Mouse (Mus musculus) gastrocnemius, postnatal 14 days (tissue): ENCODE measurements around the gene Gm28308. TPM values are rescaled to one million over a fixed set of nuclear protein-coding genes. Genes with fewer than 3 reads are reported as not detected.

Source experiments
- DNase-seq: peaks from one replicate; pipeline ENCODE4 v3.0.0; 2021; ENCODE audit warnings: mixed read lengths
- intact Hi-C: fragments of 180-260 bp; cut with DNase I; formaldehyde crosslinking; loops from one replicate; pipeline ENCODE4 v1.15.1; 2025; ENCODE audit warnings: low total_unique reads
- total RNA-seq, 2 experiments: library from RNA; stranded (reverse); gene quantifications; 2 replicates each; pipeline ENCODE4 v1.2.3; 2021

The Gm28308 gene
- total RNA-seq, 2 experiments from 2014 or later, result 0.51 TPM; not detected in 1

DNA sequence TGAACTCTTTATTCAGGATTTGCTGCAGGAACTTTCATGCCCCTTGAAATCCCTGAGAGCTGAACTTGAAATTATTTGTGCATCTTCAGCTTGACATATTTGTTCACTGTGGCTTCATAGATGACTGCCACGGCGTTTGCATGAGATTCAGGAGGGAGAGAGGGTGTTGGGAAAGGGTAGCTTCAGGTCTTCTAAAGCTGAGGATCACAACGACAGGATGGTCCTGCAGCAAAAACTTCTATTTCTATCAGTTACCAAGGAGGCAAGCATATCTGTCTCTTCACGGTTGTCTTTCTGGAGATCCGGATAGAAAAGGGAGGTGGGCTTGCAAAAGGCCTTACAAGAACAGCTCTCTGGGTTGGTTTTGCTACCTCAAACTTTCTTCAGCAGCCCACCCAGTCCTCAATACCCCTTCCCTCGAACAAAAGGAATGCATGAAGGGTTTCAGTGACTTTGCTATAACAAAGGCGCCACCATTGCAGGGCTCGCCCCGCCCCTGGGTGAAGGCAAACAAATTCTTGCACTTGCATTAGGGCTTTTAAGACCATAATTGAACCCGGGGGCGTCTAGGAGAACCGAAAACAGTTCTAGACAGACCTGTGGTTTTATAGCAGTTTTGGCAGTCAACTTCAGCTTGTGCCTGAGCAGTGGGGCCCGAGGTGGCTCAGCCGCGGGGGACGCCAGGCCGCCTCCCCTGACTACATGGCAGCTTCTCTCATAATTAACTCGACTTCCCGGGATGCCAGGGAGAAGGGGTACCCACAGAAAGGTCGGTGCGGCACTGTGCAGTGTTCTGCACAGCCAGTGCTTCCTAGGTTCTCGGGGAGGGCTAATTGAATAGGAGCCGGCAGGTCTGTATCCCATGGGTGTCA, 34.9 kb upstream of the Gm28308 start:
- DNase-seq, result peak; percentile 4
- intact Hi-C loops, result no loop called here

DNA sequence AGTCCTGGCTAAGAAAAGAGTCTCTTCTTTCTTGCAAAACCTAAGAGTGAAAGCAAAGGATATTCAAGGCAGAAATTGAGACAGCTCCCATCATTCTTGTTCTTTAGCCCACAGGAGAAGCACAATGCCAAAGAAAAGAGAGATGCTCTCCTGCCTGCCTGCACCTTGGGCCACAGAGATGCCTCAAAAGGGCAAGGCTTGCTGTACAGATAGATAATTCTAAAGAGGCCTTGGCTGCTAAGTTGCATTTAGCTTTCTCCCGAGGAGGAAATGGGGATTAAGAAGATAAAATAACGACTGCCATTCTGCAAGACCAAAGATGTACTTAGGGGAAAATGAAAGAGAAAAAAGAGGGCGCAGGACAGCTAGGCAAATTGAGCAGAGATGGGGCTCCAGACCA, 33.8 kb upstream of the Gm28308 start:
- DNase-seq, result no peak
- intact Hi-C loops, result no loop called here

GRCm38 (mm10) chr6:52246403-52246803, 33.3 kb upstream of the Gm28308 start:
- no peak for DNase-seq
- intact Hi-C loops, result no loop called here

DNA sequence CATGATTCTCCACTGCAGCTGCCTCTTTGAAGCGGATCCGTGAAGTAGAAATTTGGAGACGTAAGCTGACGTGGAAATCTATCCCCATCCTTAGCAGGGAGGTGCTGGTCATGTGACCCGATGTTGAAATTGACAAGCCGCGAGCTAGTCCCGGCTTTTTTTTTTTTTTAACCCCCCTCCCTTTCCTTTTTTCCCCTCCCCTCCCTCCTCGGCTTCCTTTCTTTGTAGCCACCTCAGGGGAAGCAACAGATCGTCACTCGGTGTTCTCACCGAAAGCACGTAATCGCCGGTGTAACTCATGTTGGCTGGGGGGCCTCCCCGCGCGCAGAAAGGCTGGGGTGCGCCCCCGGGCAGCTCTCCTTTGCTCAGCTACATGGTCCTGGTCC, 32.6 kb upstream of the Gm28308 start, which contains the start of gene Hoxa11:
Hoxa11 (minus strand) TSS at position 54 of the 386 bp plus-strand sequence.
- DNase-seq, result no peak
- intact Hi-C loops, result no loop called here

DNA sequence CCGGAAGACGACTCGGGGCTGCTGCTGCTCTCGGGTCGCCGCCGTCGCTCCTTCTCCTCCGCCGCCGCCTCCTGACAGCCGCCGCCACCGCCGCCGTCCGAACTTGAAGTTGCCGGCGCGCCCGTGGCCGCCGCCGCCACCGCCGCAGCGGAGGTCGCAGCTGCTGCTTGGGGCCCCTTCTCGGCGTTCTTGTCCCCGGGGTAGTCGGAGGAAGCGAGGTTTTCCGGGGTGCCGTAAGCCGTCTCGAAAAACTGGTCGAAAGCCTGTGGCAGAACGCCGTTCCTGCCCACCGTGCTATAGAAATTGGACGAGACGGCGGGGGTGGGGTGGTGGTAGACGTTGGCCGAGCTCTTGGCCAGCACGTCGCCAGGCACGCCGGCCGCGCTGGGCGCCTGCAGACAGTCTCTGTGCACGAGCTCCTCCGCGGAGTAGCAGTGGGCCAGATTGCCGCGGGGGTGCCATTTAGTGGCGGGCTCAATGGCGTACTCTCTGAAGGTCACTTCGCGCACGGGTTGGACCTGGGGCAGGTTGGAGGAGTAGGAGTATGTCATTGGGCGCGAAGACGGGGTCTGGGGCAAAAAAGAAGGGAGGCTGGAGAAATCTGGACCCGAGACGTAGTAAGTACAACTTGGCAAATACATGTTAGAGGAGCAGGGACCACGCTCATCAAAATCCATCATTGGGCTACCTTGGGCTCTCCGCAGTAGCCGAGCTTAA, 32.1 kb upstream of the Gm28308 start:
- intact Hi-C loops, result no loop called here
- no peak for DNase-seq

DNA sequence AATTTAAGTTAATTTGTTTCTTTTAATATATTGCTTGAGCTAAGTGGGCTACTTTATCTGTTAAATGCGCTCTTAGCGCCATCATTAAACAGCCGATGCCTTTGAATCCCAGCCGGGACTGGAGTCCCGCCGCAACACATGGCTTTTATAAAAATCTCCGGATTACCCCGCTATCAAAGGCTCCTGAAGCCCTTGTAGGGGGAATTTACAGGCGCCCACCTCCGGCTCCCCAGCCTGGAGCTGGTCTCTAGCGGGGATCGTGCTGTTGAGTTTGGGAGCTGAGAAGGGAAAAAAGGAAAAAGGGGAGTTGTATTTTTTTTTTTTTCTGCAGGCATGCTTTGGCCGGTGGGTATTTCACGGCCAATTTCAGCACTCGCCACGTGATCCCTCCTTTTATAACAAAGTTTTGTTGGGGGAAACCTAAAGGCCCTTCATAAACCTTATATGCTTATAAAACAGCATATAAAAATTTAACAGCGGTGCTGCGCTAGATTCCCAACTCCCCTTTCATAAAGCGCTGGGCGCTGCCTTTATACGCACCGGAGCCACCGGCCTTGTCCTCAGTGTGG, 31.4 kb upstream of the Gm28308 start:
- DNase-seq, result no peak
- intact Hi-C loops, result no loop called here

DNA sequence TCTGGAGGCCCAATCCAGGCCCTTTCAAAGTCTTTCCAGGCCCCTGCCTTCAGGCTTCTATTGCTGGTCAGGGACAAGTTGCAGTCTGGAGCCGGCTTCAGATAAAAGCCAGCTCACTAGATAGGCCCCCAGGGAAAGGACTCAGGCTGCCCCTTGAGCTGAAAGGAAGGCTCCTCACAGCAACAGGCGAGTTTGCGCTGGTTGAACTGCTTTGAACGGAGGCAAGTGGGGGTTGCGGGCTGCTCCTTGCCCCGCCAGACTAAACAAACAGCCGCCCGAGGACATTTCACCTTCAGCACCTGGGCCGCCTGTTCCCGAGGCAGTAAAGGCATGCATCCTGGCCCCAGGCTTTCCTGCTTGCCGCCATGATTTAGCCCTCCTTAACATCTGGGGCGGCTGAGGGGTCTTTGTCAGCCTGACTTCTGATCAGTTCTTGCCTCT, 30.6 kb upstream of the Gm28308 start:
- no peak for DNase-seq
- intact Hi-C loops, result no loop called here

DNA sequence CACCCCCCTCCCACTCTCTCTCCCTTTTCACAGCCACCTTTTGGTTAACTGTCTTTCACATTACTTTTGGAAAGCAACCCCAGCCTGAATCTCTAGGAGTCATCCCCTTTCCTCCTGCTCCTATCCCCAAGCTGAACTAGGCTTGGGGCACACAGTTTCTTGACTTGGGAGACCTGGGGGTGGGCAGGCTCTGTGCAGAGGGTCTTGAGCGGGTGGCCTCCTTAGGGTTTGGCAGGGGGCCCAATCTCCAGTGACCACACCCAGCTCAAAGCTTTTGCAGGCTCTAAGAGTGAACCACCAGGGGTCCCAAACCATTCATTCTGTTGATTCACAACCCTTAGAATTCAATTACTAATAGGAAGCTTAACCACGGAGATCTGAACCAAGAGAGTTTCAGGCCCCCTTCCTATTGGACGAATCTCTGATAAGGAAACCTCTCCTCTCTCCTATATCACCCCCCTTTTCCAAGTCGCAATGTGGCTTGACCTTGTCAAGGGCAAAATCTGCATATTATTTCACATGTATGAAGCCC, 29.7 kb upstream of the Gm28308 start:
- intact Hi-C loops, result no loop called here
- DNase-seq, result no peak

- no peak for DNase-seq
Observed at GRCm38 (mm10) chr6:52241001-52241621, 28.0 kb upstream of the Gm28308 start.

GRCm38 (mm10) chr6:52240389-52241000, 27.4 kb upstream of the Gm28308 start, which contains the start of gene Hoxa10:
Hoxa10 (minus strand) TSS chr6:52240854.
- intact Hi-C loops, result no loop called here

More at GRCm38 (mm10) chr6:52241001-52241621, 28.0 kb upstream of the Gm28308 start:
- intact Hi-C loops, result no loop called here

GRCm38 (mm10) chr6:52239625-52240388, 26.7 kb upstream of the Gm28308 start:
- no peak for DNase-seq
- intact Hi-C loops, result no loop called here

More at GRCm38 (mm10) chr6:52240389-52241000, 27.4 kb upstream of the Gm28308 start, which contains the start of gene Hoxa10:
- DNase-seq, result peak; percentile 93

- intact Hi-C loops, result no loop called here
- DNase-seq, result no peak
Observed at GRCm38 (mm10) chr6:52238976-52239375, 25.8 kb upstream of the Gm28308 start.

DNA sequence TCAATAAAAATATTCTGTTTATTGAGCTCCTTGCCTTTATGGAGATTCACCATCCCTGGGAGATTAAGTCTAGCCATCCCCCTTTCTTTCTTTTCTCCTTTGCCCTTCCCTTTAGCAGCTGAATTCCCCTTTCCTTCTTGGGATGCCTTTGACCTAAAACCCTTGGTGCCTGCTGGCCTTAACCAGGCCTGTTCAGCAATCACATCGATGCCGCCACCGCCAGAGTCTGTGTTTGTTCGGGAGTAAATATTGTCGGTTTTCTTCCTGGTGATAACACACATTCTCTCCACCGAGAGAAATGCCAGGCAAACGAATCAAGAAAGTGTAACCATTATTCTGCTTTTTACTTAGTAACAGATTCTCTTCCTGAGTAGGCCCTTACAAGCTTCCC, 25.0 kb upstream of the Gm28308 start:
- DNase-seq, result no peak
- intact Hi-C loops, result no loop called here

DNA sequence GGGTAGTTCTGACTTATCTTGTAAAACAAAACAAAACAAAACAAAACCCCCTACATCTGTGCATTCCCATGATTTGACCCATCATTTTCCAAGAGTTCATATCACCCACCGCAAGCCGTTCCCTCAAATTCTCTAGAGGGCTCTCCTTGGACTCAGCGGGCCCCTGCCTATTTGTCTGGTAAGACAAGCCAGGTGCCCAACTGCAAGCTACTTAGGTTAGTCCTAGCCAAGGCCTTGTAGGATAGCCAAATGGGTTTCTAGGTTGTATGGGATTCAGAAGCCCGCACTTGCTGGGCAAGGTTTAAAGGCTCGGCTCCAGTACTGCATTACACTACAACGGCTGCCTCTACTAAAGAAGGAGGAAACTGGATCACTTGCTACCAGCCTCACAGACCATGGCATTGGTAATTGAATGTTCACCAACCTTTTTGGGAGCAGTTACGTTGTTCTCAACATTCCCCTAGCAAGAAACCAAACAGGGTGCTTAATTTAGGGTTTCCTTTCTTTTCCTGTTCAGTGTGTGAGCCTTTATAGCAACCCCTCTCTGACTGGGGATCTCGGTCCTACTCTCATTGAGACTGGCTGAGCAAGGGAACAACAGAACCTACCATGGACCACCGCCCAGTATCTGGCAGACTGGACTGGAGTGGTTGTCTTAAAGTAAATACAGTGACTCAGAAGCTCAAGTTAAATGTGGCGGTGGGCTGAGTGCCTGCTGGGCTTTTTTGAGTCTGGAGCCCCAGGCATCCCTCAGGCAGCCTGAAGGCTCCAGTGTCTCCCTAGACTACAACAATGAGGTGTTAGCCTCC, 24.4 kb upstream of the Gm28308 start:
- DNase-seq, result no peak
- intact Hi-C loops, result no loop called here

GRCm38 (mm10) chr6:52236806-52237205, 23.7 kb upstream of the Gm28308 start:
- intact Hi-C loops, result no loop called here
- no peak for DNase-seq

DNA sequence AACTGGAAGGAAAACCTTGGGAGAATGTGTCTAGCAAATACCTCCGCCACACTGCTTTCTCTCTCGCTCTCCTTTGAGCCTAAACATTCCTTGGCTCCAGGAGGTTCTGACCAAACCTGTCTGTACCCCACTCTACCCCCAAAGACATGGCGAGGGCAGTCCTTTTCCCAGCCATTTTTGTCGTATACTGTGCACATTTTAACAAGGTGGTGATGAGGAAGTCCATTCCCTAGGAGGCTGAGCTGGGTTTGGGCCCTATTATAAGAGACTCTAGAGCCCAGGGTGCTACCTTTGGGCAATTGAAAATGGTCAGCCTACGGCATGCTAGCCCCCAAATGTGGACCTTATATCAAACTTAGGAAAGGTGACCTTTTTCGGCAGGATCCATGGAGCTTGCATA, 22.7 kb upstream of the Gm28308 start:
- no peak for DNase-seq
- intact Hi-C loops, result no loop called here

GRCm38 (mm10) chr6:52235267-52235666, 22.1 kb upstream of the Gm28308 start:
- intact Hi-C loops, result no loop called here
- no peak for DNase-seq
